Mouse (Mus musculus) right cerebral cortex, adult 18-20 months (tissue): ENCODE data around the gene Gm20441.
"Not testable (repeated sequence)": the region's sequence is repeated elsewhere in the genome, so short reads cannot be mapped to it uniquely, and the experiment has no call there.

Experiments
- DNase-seq: peaks from one replicate; pipeline ENCODE4 v3.0.0; 2022; ENCODE audit warnings: mixed read lengths

Gm20441 gene

GRCm38 (mm10) chr10:75779206-75780174 lies 1.3 kb downstream of the Gm20441 start:
- DNase-seq: no peak

GRCm38 (mm10) chr10:75777885-75778284 lies 2.9 kb downstream of the Gm20441 start:
- no peak for DNase-seq

GRCm38 (mm10) chr10:75776562-75776961 lies 4.2 kb downstream of the Gm20441 start:
- no peak for DNase-seq

GRCm38 (mm10) chr10:75774587-75774986 lies 6.2 kb downstream of the Gm20441 start:
- DNase-seq: no peak

- DNase-seq: no peak
Observed at GRCm38 (mm10) chr10:75774102-75774501, 6.7 kb downstream of the Gm20441 start.

- peak; percentile 91 for DNase-seq
Observed at GRCm38 (mm10) chr10:75772795-75773664, 7.7 kb downstream of the Gm20441 start, which contains the start of gene Ddt. Ddt (minus strand) TSS chr10:75773414.

- not testable (repeated sequence) for DNase-seq
Observed at GRCm38 (mm10) chr10:75767756-75768155, 13.0 kb downstream of the Gm20441 start.

GRCm38 (mm10) chr10:75766856-75767255 lies 13.9 kb downstream of the Gm20441 start:
- no peak for DNase-seq

- no peak for DNase-seq
Observed at GRCm38 (mm10) chr10:75764519-75765473, 16.0 kb downstream of the Gm20441 start.

GRCm38 (mm10) chr10:75763682-75764518 lies 16.9 kb downstream of the Gm20441 start, which contains the start of gene Cabin1:
Cabin1 (minus strand) TSS chr10:75764341.
- DNase-seq: peak; percentile 98

GRCm38 (mm10) chr10:75762413-75762812 lies 18.3 kb downstream of the Gm20441 start:
- DNase-seq: no peak

- DNase-seq: no peak
Observed at GRCm38 (mm10) chr10:75760311-75760710, 20.4 kb downstream of the Gm20441 start.

GRCm38 (mm10) chr10:75756719-75757118 lies 24.0 kb downstream of the Gm20441 start:
- DNase-seq: no peak

GRCm38 (mm10) chr10:75744017-75744416 lies 36.7 kb downstream of the Gm20441 start:
- DNase-seq: peak; percentile 87

GRCm38 (mm10) chr10:75743369-75743768 lies 37.4 kb downstream of the Gm20441 start:
- DNase-seq: peak; percentile 86

- no peak for DNase-seq
Observed at GRCm38 (mm10) chr10:75740866-75741265, 39.9 kb downstream of the Gm20441 start.

- DNase-seq: no peak
Observed at GRCm38 (mm10) chr10:75725449-75725848, 55.3 kb downstream of the Gm20441 start.
